Mouse (Mus musculus) heart, adult 2 months (tissue): ENCODE measurements around the gene Usp36.

ENCODE experiments used
- CTCF ChIP-seq: fragments of 200-600 bp; IDR thresholded peaks from 2 replicates; pipeline ENCODE4 v1.8.1; 2022; ENCODE audit warnings: antibody characterized with exemption, mild to moderate bottlenecking, moderate library complexity
- EP300 ChIP-seq: fragments of 200-500 bp; IDR thresholded peaks from 2 replicates; pipeline ENCODE4 v1.6.1; 2011; ENCODE audit warnings: low read depth, low read length, control low read depth; ENCODE audit not compliant: insufficient read depth
- POLR2A ChIP-seq: fragments of 200-500 bp; IDR thresholded peaks from 2 replicates; pipeline ENCODE4 v1.6.1; 2011; ENCODE audit warnings: mild to moderate bottlenecking, low read depth, low read length, control low read depth; ENCODE audit not compliant: insufficient read depth

- no peak for TF ChIP-seq CTCF
- no peak for TF ChIP-seq EP300
- TF ChIP-seq POLR2A: no peak
Measured at GRCm38 (mm10) chr11:118222351-118222885, 67.6 kb downstream of the Usp36 start.
